Mouse (Mus musculus): ENCODE results near the gene Hltf. TPM values are rescaled to one million over a fixed set of nuclear protein-coding genes. Genes with fewer than 3 reads are reported as not detected.

Gene Hltf
- polyA plus RNA-seq, 1 experiment from 2014 or later: 7.3 TPM

GRCm38 (mm10) chr3:20136868-20137581 lies 79.4 kb downstream of the Hltf start:
- whole genome bisulfite sequencing (ENCODE audit: insufficient replicate concordance): 64% methylated on average over 9 of the region's 9 CpGs
- no peaks in the 10 kb centered on the region for H3K36me3 ChIP-seq (ENCODE audit: control insufficient read depth, insufficient read depth)
- no peak for ATAC-seq (ENCODE audit: low read depth)

GRCm38 (mm10) chr3:20141240-20141639 lies 83.6 kb downstream of the Hltf start:
- H3K27ac ChIP-seq (ENCODE audit: low read length): no peak overlapping the region
- no peak overlapping the region for H3K4me2 ChIP-seq (ENCODE audit: low read depth, low read length)
- H3K27me3 ChIP-seq (ENCODE audit: control insufficient read depth, insufficient read depth, low read depth, low read length): no peaks in the 10 kb centered on the region
- H3K36me3 ChIP-seq (ENCODE audit: control insufficient read depth, insufficient read depth): no peaks in the 10 kb centered on the region
- no peak overlapping the region for H3K4me3 ChIP-seq (ENCODE audit: low read depth, low read length)
- no peaks in the 10 kb centered on the region for H3K9me3 ChIP-seq (replicated peaks; ENCODE audit: control insufficient read depth, low read length)
- no peak for ATAC-seq (ENCODE audit: low read depth)
- H3K4me1 ChIP-seq (ENCODE audit: control insufficient read depth, low read depth, low read length): no peaks in the 10 kb centered on the region
- H3K9ac ChIP-seq (ENCODE audit: low read depth, low read length): no peak overlapping the region

More at GRCm38 (mm10) chr3:20136868-20137581, 79.4 kb downstream of the Hltf start:
- H3K27ac ChIP-seq (ENCODE audit: low read length): no peak overlapping the region
- no peaks in the 10 kb centered on the region for H3K4me1 ChIP-seq (ENCODE audit: control insufficient read depth, low read depth, low read length)
- no peaks in the 10 kb centered on the region for H3K9me3 ChIP-seq (replicated peaks; ENCODE audit: control insufficient read depth, low read length)
- no peak overlapping the region for H3K4me2 ChIP-seq (ENCODE audit: low read depth, low read length)
- no peak overlapping the region for H3K9ac ChIP-seq (ENCODE audit: low read depth, low read length)
- H3K4me3 ChIP-seq (ENCODE audit: low read depth, low read length): no peak overlapping the region
- no peaks in the 10 kb centered on the region for H3K27me3 ChIP-seq (ENCODE audit: control insufficient read depth, insufficient read depth, low read depth, low read length)

- H3K9ac ChIP-seq (ENCODE audit: low read depth, low read length): no peak overlapping the region
- no peaks in the 10 kb centered on the region for H3K27me3 ChIP-seq (ENCODE audit: control insufficient read depth, insufficient read depth, low read depth, low read length)
- no peaks in the 10 kb centered on the region for H3K4me1 ChIP-seq (ENCODE audit: control insufficient read depth, low read depth, low read length)
- no peaks in the 10 kb centered on the region for H3K36me3 ChIP-seq (ENCODE audit: control insufficient read depth, insufficient read depth)
- 60% methylated on average over 1 of the region's 1 CpGs for WGBS (ENCODE audit: insufficient replicate concordance)
- no peak overlapping the region for H3K4me3 ChIP-seq (ENCODE audit: low read depth, low read length)
- ATAC-seq (ENCODE audit: low read depth): no peak
- H3K9me3 ChIP-seq (replicated peaks; ENCODE audit: control insufficient read depth, low read length): no peaks in the 10 kb centered on the region
- H3K27ac ChIP-seq (ENCODE audit: low read length): no peak overlapping the region
- no peak overlapping the region for H3K4me2 ChIP-seq (ENCODE audit: low read depth, low read length)
Measured at GRCm38 (mm10) chr3:20141679-20142078, 84.1 kb downstream of the Hltf start.

GRCm38 (mm10) chr3:20142101-20142500 lies 84.5 kb downstream of the Hltf start:
- no peak for ATAC-seq (ENCODE audit: low read depth)
- WGBS (ENCODE audit: insufficient replicate concordance): 59% methylated on average over 2 of the region's 2 CpGs
- Histone ChIP-seq H3K27ac (ENCODE audit: low read length) (no peak overlapping the region), H3K4me3 (ENCODE audit: low read depth, low read length) (no peak overlapping the region), H3K4me1 (ENCODE audit: control insufficient read depth, low read depth, low read length) (no peaks in the 10 kb centered on the region), H3K9ac (ENCODE audit: low read depth, low read length) (no peak overlapping the region), H3K36me3 (ENCODE audit: control insufficient read depth, insufficient read depth) (no peaks in the 10 kb centered on the region), H3K4me2 (ENCODE audit: low read depth, low read length) (no peak overlapping the region), H3K9me3 (replicated peaks; ENCODE audit: control insufficient read depth, low read length) (no peaks in the 10 kb centered on the region), H3K27me3 (ENCODE audit: control insufficient read depth, insufficient read depth, low read depth, low read length) (no peaks in the 10 kb centered on the region)

- Histone ChIP-seq H3K27ac (ENCODE audit: low read length) (no peak overlapping the region), H3K4me2 (ENCODE audit: low read depth, low read length) (no peak overlapping the region), H3K4me1 (ENCODE audit: control insufficient read depth, low read depth, low read length) (no peaks in the 10 kb centered on the region), H3K9me3 (replicated peaks; ENCODE audit: control insufficient read depth, low read length) (no peaks in the 10 kb centered on the region), H3K4me3 (ENCODE audit: low read depth, low read length) (no peak overlapping the region), H3K9ac (ENCODE audit: low read depth, low read length) (no peak overlapping the region), H3K27me3 (ENCODE audit: control insufficient read depth, insufficient read depth, low read depth, low read length) (no peaks in the 10 kb centered on the region), H3K36me3 (ENCODE audit: control insufficient read depth, insufficient read depth) (no peaks in the 10 kb centered on the region)
- WGBS (ENCODE audit: insufficient replicate concordance): 54% methylated on average over 3 of the region's 3 CpGs
- ATAC-seq (ENCODE audit: low read depth): no peak
Measured at GRCm38 (mm10) chr3:20142576-20142975, 85.0 kb downstream of the Hltf start.

- Histone ChIP-seq H3K27me3 (ENCODE audit: control insufficient read depth, insufficient read depth, low read depth, low read length) (no peaks in the 10 kb centered on the region), H3K27ac (ENCODE audit: low read length) (no peak overlapping the region), H3K9ac (ENCODE audit: low read depth, low read length) (no peak overlapping the region), H3K4me3 (ENCODE audit: low read depth, low read length) (no peak overlapping the region), H3K36me3 (ENCODE audit: control insufficient read depth, insufficient read depth) (no peaks in the 10 kb centered on the region), H3K4me1 (ENCODE audit: control insufficient read depth, low read depth, low read length) (no peaks in the 10 kb centered on the region), H3K4me2 (ENCODE audit: low read depth, low read length) (no peak overlapping the region), H3K9me3 (replicated peaks; ENCODE audit: control insufficient read depth, low read length) (no peaks in the 10 kb centered on the region)
- 72% methylated on average over 3 of the region's 3 CpGs for WGBS (ENCODE audit: insufficient replicate concordance)
- ATAC-seq (ENCODE audit: low read depth): no peak
Measured at GRCm38 (mm10) chr3:20143726-20144125, 86.1 kb downstream of the Hltf start.

GRCm38 (mm10) chr3:20144401-20144800 lies 86.8 kb downstream of the Hltf start:
- Histone ChIP-seq H3K27me3 (ENCODE audit: control insufficient read depth, insufficient read depth, low read depth, low read length) (no peaks in the 10 kb centered on the region), H3K4me2 (ENCODE audit: low read depth, low read length) (no peak overlapping the region), H3K27ac (ENCODE audit: low read length) (no peak overlapping the region), H3K4me3 (ENCODE audit: low read depth, low read length) (no peak overlapping the region), H3K9ac (ENCODE audit: low read depth, low read length) (no peak overlapping the region), H3K9me3 (replicated peaks; ENCODE audit: control insufficient read depth, low read length) (no peaks in the 10 kb centered on the region), H3K4me1 (ENCODE audit: control insufficient read depth, low read depth, low read length) (no peaks in the 10 kb centered on the region), H3K36me3 (ENCODE audit: control insufficient read depth, insufficient read depth) (no peaks in the 10 kb centered on the region)
- ATAC-seq (ENCODE audit: low read depth): no peak
- 67% methylated on average over 2 of the region's 2 CpGs for WGBS (ENCODE audit: insufficient replicate concordance)

GRCm38 (mm10) chr3:20145696-20146113 lies 88.1 kb downstream of the Hltf start:
- Histone ChIP-seq H3K4me3 (ENCODE audit: low read depth, low read length) (no peak overlapping the region), H3K9ac (ENCODE audit: low read depth, low read length) (no peak overlapping the region), H3K36me3 (ENCODE audit: control insufficient read depth, insufficient read depth) (0 out of 2 replicates have a peak, but pooled peaks cover 2% of the 10 kb centered on the region), H3K4me2 (ENCODE audit: low read depth, low read length) (no peak overlapping the region), H3K27me3 (ENCODE audit: control insufficient read depth, insufficient read depth, low read depth, low read length) (no peaks in the 10 kb centered on the region), H3K4me1 (ENCODE audit: control insufficient read depth, low read depth, low read length) (no peaks in the 10 kb centered on the region), H3K27ac (ENCODE audit: low read length) (no peak overlapping the region), H3K9me3 (replicated peaks; ENCODE audit: control insufficient read depth, low read length) (no peaks in the 10 kb centered on the region)
- ATAC-seq (ENCODE audit: low read depth): 0 out of 2 replicates have a peak, but pooled peaks have one; percentile 27
- WGBS (ENCODE audit: insufficient replicate concordance): 54% methylated on average over 1 of the region's 1 CpGs

- no peaks in the 10 kb centered on the region for H3K27me3 ChIP-seq (ENCODE audit: control insufficient read depth, insufficient read depth, low read depth, low read length)
- H3K9ac ChIP-seq (ENCODE audit: low read depth, low read length): no peak overlapping the region
- WGBS (ENCODE audit: insufficient replicate concordance): 76% methylated on average over 7 of the region's 7 CpGs
- no peak overlapping the region for H3K4me3 ChIP-seq (ENCODE audit: low read depth, low read length)
- H3K4me1 ChIP-seq (ENCODE audit: control insufficient read depth, low read depth, low read length): no peaks in the 10 kb centered on the region
- H3K4me2 ChIP-seq (ENCODE audit: low read depth, low read length): no peak overlapping the region
- H3K9me3 ChIP-seq (replicated peaks; ENCODE audit: control insufficient read depth, low read length): no peaks in the 10 kb centered on the region
- no peak for ATAC-seq (ENCODE audit: low read depth)
- 0 out of 2 replicates have a peak, but pooled peaks cover 2% of the 10 kb centered on the region for H3K36me3 ChIP-seq (ENCODE audit: control insufficient read depth, insufficient read depth)
- H3K27ac ChIP-seq (ENCODE audit: low read length): no peak overlapping the region
Measured at GRCm38 (mm10) chr3:20146884-20147395, 89.3 kb downstream of the Hltf start.
